Mouse (Mus musculus) lung, adult 18-20 months (tissue): Measurements from ENCODE around the gene Urb2.

Experiments used
- DNase-seq, 2 experiments: peaks; one replicate each; pipeline ENCODE4 v3.0.0; 2022; ENCODE audit warnings: mixed read lengths in 2 of 2

The Urb2 gene

DNA sequence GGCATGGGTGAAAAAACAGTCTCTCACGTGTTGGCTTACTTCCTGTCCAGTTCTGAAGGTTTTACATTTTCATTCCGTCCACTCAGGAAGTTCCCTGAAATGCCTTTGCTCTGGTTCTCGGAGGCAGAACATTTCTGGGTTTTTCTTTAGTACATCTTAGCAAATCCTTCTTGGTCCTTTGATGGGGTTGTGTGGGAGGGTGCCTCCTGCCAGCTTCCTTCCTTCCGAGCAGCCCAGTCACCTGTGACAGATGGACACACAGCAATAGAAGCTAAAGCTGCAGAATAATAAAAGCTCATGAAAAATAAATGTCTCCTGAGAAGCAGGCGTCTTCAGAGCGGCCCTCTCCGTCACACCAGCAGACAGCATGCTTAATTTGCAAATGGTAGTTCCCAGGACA is 57.7 kb downstream of the Urb2 start:
- no peak for DNase-seq

DNA sequence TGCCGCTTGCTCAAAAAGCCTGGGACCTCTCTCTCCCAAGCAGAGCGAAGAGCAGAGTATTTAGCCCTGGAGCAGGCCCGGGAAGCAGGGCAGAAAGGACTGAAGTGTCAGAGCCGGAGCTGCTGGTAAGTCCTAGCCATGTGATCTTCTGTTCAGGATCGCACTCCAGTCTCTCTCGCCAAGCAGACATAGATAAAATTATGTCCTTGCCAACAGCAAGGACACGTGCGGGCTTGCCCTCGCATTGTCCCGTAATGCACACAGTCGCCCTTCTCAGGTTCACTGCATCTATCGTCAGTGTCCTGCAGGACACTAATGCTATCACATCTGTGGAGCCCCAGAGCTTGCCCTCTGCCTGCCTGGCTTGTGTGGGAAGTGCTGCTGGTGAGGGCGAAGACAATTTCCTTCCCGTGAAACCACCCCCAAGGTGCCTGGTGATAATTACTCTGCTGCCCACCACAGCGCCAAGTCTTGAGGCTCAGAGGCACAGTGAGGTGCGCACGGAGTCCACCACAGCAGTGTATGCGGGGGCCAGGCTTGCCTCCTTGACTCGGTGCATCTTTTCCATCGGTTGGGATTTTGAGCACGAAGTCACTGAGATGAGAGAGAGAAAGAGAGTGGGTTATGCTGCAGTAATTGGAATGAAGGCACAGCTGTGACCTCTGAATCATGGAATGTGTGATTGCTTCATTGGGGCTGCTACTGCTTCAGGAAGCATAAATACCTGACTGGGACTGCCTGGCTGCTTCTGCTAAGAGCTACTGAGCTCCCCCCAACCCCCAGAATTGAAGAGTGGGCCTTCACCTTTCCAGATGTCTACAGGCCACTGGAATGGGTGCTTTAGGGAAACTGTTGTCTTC is 59.4 kb downstream of the Urb2 start:
- no peak for DNase-seq

DNA sequence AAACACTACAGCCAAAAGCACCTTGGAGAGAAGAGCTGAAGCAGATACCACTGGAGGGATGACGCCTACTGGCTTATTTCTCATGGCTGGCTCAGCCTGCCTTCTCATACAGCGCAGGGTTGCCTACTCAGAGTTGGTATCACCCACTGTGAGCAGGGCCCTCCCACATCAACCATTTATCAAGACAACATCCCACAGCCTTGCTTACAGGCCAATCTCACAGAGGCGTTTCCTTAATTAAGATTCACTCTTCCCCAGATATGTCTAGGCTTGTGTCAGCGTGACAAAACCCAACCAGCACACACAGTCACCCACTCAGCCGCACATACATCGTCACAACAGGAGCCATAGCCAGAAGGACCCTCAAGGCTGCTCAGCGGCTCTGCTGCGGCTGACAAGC is 61.3 kb downstream of the Urb2 start:
- no peak for DNase-seq

DNA sequence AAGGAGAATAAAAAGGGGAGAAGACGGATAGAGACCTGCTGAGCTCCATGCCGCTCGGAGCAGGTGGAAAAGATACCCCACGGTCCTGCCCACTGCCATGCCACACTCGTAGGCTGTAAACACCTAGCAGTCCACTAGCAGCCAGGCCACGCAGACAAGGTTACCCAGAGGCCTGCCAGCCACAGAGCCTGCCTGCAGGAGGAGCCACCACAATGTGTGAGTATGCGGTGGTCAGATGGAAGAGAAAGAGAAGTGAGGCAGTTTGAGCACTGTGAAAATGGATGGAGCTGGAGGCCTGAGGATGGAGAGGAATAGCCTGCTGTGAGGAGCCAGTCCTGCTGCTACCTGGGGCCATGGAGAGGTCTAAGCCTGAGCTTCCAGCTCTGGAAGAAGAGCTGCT is 62.3 kb downstream of the Urb2 start:
- no peak for DNase-seq

DNA sequence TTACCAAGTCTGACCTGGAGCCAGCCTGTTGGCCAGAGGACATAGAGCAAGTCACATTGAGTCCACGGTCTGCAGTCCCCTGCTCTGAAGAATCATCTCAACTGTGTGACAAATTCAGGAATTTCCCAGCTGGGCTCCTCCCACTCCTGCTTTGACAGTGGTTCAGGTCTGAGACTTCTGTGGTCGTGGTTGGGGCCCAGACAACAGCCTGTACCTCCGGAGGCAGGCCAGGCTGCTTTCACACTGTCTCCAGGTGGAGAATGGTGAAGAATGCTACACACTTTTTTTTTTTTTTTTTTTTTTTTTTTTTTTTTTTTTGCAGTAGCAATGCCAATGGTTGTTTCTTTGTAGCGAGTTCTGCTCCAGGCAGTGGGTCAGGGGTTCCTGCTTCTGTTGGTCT is 64.4 kb downstream of the Urb2 start:
- DNase-seq, result no peak

DNA sequence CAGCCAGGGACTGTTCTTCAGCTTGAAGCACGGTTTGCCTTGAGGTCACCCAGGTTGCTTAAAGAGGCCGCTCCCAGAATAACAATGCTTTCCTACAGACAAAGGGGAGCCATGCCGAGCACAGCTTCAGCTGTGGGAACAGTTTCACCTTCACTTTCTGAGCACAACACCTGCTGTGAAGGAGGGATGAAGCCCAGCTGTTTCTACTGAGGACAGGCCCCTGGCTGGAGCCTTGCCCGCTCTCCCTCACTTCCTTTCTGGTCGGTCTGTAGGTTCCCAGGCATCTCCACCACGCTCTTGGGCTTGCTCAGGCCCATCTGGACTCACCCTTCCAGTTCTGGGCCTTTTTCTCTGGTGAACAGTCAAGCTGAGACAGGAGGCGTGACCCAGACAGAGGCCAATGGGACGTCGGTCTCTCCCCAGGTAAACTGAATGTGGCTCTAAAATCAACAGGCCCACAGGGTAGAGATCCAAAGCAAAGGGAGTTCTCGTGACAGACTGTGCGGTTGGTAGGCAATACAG is 66.8 kb downstream of the Urb2 start:
- DNase-seq, result no peak

DNA sequence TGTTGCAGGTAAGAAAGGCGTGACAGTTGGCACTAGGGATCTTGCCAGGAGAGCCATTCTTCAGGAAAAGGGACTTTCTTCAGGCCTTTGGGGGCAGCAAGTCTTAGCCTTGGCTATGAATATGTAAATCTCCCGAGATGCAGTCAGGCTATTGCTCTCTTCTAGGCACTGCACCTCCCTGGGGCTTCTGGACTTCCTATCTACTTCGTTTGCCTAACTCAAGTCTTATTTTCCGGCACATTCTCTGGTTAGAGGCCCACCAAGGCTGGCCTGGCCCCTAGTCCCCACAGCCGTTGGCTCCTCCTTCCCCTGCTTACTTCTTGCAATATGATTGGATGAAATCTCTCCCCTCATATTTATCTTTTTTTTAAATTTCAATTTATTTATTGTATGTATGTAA is 67.7 kb downstream of the Urb2 start:
- DNase-seq, result no peak

DNA sequence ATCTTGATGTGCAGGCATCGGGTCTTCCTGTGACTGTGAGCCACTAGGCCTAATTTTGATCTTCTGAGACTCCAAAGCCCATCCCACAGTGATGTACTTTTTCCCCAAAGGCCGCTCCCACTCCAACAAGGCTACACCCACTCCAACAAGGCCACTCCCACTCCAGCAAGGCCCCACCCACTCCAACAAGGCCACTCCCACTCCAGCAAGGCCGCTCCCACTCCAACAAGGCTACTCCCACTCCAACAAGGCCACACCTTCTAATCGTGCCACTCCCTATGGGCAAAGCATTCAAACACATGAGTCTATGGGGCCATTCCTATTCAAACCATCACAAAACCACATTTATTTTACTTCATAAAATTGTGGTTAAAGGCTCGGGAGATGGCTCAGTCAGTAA is 69.2 kb downstream of the Urb2 start:
- no peak for DNase-seq
